Mouse (Mus musculus) mouse embryonic stem cell (cell line): Measurements from ENCODE around the gene Vmn1r167.
"Not testable (repeated sequence)": the region's sequence is repeated elsewhere in the genome, so short reads cannot be mapped to it uniquely, and the experiment has no call there.

Experiments used
- in situ Hi-C, 2 experiments: fragments of 300-500 bp; cut with MboI; formaldehyde crosslinking; loops; 1 replicate in 1 of 2; 3 replicates in 1 of 2; pipeline ENCODE4 v1.14.3; 2019 to 2020; ENCODE audit warnings: low sequenced_read_pairs in 2 of 2, low pct_unique_long_range_greater_than_20kb in 1 of 2, mixed read lengths in 1 of 2; ENCODE audit not compliant: unreplicated experiment in 1 of 2

Vmn1r167 gene

GRCm38 (mm10) chr7:23507106-23507505, at the start of gene Vmn1r167:
TSS of gene Vmn1r167 (minus strand) at chr7:23507206.
- in situ Hi-C loops, result not testable (repeated sequence)

GRCm38 (mm10) chr7:23539432-23539831, 32.4 kb upstream of the Vmn1r167 start, which contains the start of gene Vmn1r168:
TSS of gene Vmn1r168 (plus strand) at chr7:23539732.
- in situ Hi-C loops, result not testable (repeated sequence)

- in situ Hi-C loops, result not testable (repeated sequence)
Observed at GRCm38 (mm10) chr7:23472886-23473285, 34.1 kb downstream of the Vmn1r167 start.

DNA sequence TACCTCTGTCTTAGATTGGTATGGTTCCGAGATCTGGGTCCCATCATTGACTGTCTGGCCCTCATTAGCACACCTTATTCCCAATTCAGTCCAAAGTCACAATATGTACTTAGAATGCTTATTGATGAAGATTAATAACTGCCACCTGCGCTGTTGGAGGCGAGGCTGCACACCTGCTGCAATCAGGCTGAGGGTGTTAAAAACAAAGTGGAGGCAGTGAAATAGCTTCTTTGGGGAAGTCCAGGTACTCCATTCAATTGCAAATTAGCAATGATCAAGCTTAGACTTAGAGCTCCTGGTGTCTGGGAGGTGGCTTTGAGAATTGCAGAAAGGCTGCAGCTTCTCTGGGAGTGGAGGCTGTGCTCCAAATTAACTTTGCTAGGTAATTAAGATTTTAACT, 36.2 kb downstream of the Vmn1r167 start:
- in situ Hi-C loops, result not testable (repeated sequence)

DNA sequence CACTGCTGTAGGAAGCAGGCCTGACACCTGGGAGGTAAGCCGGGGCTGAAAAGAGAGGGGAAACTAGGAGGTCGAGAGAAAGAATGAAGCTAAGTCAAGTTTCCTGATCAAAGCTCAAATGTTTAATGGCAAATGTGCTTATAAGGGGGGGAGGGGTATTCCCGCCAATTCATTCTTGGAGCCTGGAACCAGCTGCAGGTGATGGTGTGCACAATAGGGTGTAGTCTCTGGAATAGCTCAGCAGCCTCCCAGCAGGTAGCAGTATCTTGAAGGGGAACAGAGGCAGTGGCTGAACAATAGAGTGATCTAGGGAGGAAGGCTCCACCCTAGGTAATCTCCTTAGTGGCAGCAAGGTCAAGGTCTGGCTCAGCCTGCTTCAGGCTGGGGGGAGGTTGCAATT, 36.8 kb downstream of the Vmn1r167 start:
- in situ Hi-C loops, result not testable (repeated sequence)
